Mouse (Mus musculus): ENCODE measurements around the gene Traf7.

DNA sequence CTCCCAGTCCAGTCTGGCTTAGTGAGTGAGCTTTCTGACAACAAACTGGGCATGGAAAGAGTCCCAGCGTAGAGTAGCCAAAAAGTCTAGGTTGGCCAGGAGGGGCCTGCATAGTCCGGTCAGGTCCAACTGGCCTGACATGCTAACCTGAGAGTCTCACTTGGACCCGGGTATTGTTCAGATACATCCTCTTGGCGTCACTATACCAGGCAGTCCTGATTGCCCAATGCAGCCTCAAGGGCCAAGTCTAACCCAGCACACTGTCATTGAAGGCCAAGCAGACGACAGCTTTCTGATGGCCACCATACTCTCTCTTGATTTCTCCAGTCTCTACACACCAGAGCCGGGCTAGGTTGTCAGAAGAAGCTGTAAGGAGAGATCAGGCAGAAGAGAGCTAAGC is 52.2 kb downstream of the Traf7 start:
- TF ChIP-seq CTCF (IDR thresholded peaks at IDR 0.05) (no peak), EP300 (IDR thresholded peaks at IDR 0.05; ENCODE audit: insufficient read depth, low read depth, low read length) (no peak)
